In the genomic region with DNA sequence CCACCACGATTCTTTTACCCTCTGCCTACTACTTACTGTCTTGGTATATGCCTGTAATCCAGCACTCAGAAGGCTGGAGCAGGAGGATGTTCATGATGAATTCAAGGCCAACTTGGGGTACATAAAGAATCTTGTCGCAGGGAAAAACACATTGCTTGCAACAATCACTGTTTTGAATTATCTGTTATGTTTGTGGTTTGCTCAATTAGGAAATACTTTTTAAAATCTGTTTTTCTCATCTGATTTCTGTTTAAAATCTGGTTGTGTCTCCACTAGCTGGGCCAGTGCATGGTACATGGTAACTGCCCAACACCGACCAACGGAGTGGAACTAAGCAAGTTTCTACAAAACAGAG, we compare ENCODE assay signal across 8 mouse cellular contexts. TPM values are rescaled to one million over a fixed set of nuclear protein-coding genes. Genes with fewer than 3 reads are reported as not detected.
DNase-seq lines count a peak whose midpoint lies in the region; ATAC-seq and TF ChIP-seq lines count a peak whose summit lies in the region.

No protein-coding gene starts in this region.

- no peak for TF ChIP-seq CTCF in heart, postnatal 0 days (IDR thresholded peaks at IDR 0.05; ENCODE audit: low read depth)
- TF ChIP-seq CTCF in bone marrow, adult 2 months (IDR thresholded peaks at IDR 0.05; ENCODE audit: control insufficient read depth, insufficient read depth, low read length) = no peak

- intact Hi-C loops in heart, postnatal 25 days (cut with DNase I) = no loop called here

- no peak for DNase-seq in heart, postnatal 0 days (ENCODE audit: low spot score)
- no peak for DNase-seq in heart, postnatal 25 days (ENCODE audit: low spot score)
- no peak for DNase-seq in thymus, postnatal 14 days
- DNase-seq in layer of hippocampus, adult 9-11 months = no peak
- no peak for DNase-seq in adrenal gland, postnatal 14 days

- no peaks in the 10 kb centered on the region for H3K9me3 ChIP-seq in heart, postnatal 0 days (replicated peaks; ENCODE audit: control insufficient read depth, low read length)
- H3K9me3 ChIP-seq in hindbrain, embryonic 13.5 days = no peaks in the 10 kb centered on the region
- H3K9me3 ChIP-seq in midbrain, embryonic 13.5 days = no peaks in the 10 kb centered on the region

- H3K4me3 ChIP-seq in heart, postnatal 0 days (ENCODE audit: low read depth, low read length) = peak overlapping the region; percentile 88
- H3K4me3 ChIP-seq in bone marrow, adult 2 months (replicated peaks; ENCODE audit: control insufficient read depth, low read depth, low read length) = peak overlapping the region; percentile 95
- H3K4me3 ChIP-seq in hindbrain, embryonic 13.5 days = peak overlapping the region; percentile 69
- peak overlapping the region; percentile 72 for H3K4me3 ChIP-seq in midbrain, embryonic 13.5 days (replicated peaks)

- WGBS in heart, postnatal 0 days = 28% methylated on average over 4 of the region's 4 CpGs
- 18% methylated on average over 4 of the region's 4 CpGs for WGBS in bone marrow, adult 2 months
- 35% methylated on average over 4 of the region's 4 CpGs for WGBS in hindbrain, embryonic 13.5 days
- WGBS in midbrain, embryonic 13.5 days = 35% methylated on average over 4 of the region's 4 CpGs

- ATAC-seq in heart, postnatal 0 days (ENCODE audit: insufficient read depth, low read depth) = no peak
- no peak for ATAC-seq in hindbrain, embryonic 13.5 days (ENCODE audit: low FRiP score)
- no peak for ATAC-seq in midbrain, embryonic 13.5 days

- H3K4me2 ChIP-seq in heart, postnatal 0 days (ENCODE audit: low read depth, low read length) = peak overlapping the region; percentile 84
- H3K4me2 ChIP-seq in hindbrain, embryonic 13.5 days = peak overlapping the region; percentile 77
- peak overlapping the region; percentile 81 for H3K4me2 ChIP-seq in midbrain, embryonic 13.5 days (replicated peaks)

- H3K4me1 ChIP-seq in heart, postnatal 0 days (ENCODE audit: control insufficient read depth, insufficient read depth) = peaks cover 9% of the 10 kb centered on the region; the same call in 1 of the 2 replicates
- peaks cover 2% of the 10 kb centered on the region; the same call in 1 of the 2 replicates for H3K4me1 ChIP-seq in bone marrow, adult 2 months (ENCODE audit: control insufficient read depth, insufficient read depth, low read length)
- H3K4me1 ChIP-seq in hindbrain, embryonic 13.5 days (replicated peaks) = peaks cover 25% of the 10 kb centered on the region
- peaks cover 22% of the 10 kb centered on the region for H3K4me1 ChIP-seq in midbrain, embryonic 13.5 days (replicated peaks)

- H3K36me3 ChIP-seq in heart, postnatal 0 days (replicated peaks; ENCODE audit: control insufficient read depth, insufficient read depth, low read length) = peaks cover 4% of the 10 kb centered on the region; the same call in 1 of the 2 replicates
- peaks cover 10% of the 10 kb centered on the region for H3K36me3 ChIP-seq in hindbrain, embryonic 13.5 days
- H3K36me3 ChIP-seq in midbrain, embryonic 13.5 days = peaks cover 12% of the 10 kb centered on the region; the same call in 1 of the 2 replicates

- TF ChIP-seq POLR2A in bone marrow, adult 2 months (IDR thresholded peaks at IDR 0.05; ENCODE audit: borderline replicate concordance, control insufficient read depth, low read depth, low read length) = no peak

- H3K27me3 ChIP-seq in heart, postnatal 0 days (ENCODE audit: control insufficient read depth, insufficient read depth, low read length) = no peaks in the 10 kb centered on the region
- no peaks in the 10 kb centered on the region for H3K27me3 ChIP-seq in hindbrain, embryonic 13.5 days
- H3K27me3 ChIP-seq in midbrain, embryonic 13.5 days = no peaks in the 10 kb centered on the region

- H3K9ac ChIP-seq in heart, postnatal 0 days (replicated peaks; ENCODE audit: low read depth, low read length) = peak overlapping the region; percentile 77
- peak overlapping the region; percentile 75 for H3K9ac ChIP-seq in hindbrain, embryonic 13.5 days
- peak overlapping the region; percentile 69 for H3K9ac ChIP-seq in midbrain, embryonic 13.5 days (replicated peaks)

- peak overlapping the region; percentile 78 for H3K27ac ChIP-seq in heart, postnatal 0 days (ENCODE audit: low read depth)
- H3K27ac ChIP-seq in bone marrow, adult 2 months (ENCODE audit: control insufficient read depth, insufficient read depth, low read depth, low read length, poor library complexity) = no peak overlapping the region
- H3K27ac ChIP-seq in hindbrain, embryonic 13.5 days = no peak overlapping the region
- no peak overlapping the region for H3K27ac ChIP-seq in midbrain, embryonic 13.5 days

- TF ChIP-seq EP300 in heart, postnatal 0 days (IDR thresholded peaks at IDR 0.05; ENCODE audit: low read depth) = no peak

RNA-seq across cellular contexts. Expression of a gene that starts 0.6 kb away (rescaled TPM):
- total RNA-seq in heart, postnatal 0 days (2014; rRNA removed; ENCODE audit: low replicate concordance) = 106 and 138 TPM in 2 replicates
- polyA plus RNA-seq in heart, postnatal 0 days (2015; fragmentation: Nextera tagmentation; extraction: Ambion mirVana) = 80.1 and 82.0 TPM in 2 replicates
- total RNA-seq in heart, postnatal 25 days (2021) = 100 to 1,000 TPM; 103 TPM
- 10.4 and 18.7 TPM in 2 replicates for polyA plus RNA-seq in bone marrow, adult 2 months (2011; ENCODE audit: insufficient read depth, insufficient read length, low replicate concordance, missing spikeins)
- 53.5 and 56.5 TPM in 2 replicates for polyA plus RNA-seq in hindbrain, embryonic 13.5 days (2015; fragmentation: Nextera tagmentation; extraction: Ambion mirVana)
- 44.3 and 50.3 TPM in 2 replicates for polyA plus RNA-seq in midbrain, embryonic 13.5 days (2015; fragmentation: Nextera tagmentation; extraction: Ambion mirVana)
- 74.9 and 80.6 TPM in 2 replicates for total RNA-seq in adrenal gland, postnatal 14 days (2021)

RNA-seq across cellular contexts. Expression of a gene that starts 13.5 kb away (rescaled TPM):
- 26.1 and 27.4 TPM in 2 replicates for total RNA-seq in heart, postnatal 0 days (2014; rRNA removed; ENCODE audit: low replicate concordance)
- polyA plus RNA-seq in heart, postnatal 0 days (2015; fragmentation: Nextera tagmentation; extraction: Ambion mirVana) = 4.0 and 4.3 TPM in 2 replicates
- 1 to 10 TPM; 4.0 to 4.3 TPM for total RNA-seq in heart, postnatal 25 days (2021)
- polyA plus RNA-seq in bone marrow, adult 2 months (2011; ENCODE audit: insufficient read depth, insufficient read length, low replicate concordance, missing spikeins) = 12.8 and 15.3 TPM in 2 replicates
- 17.7 and 19.5 TPM in 2 replicates for polyA plus RNA-seq in hindbrain, embryonic 13.5 days (2015; fragmentation: Nextera tagmentation; extraction: Ambion mirVana)
- 17.7 and 19.8 TPM in 2 replicates for polyA plus RNA-seq in midbrain, embryonic 13.5 days (2015; fragmentation: Nextera tagmentation; extraction: Ambion mirVana)
- 9.1 and 10.1 TPM in 2 replicates for total RNA-seq in adrenal gland, postnatal 14 days (2021)

RNA-seq across cellular contexts. Expression of a gene that starts 13.6 kb away (rescaled TPM):
- total RNA-seq in heart, postnatal 0 days (2014; rRNA removed; ENCODE audit: low replicate concordance) = not detected in 2 replicates
- not detected in 2 replicates for polyA plus RNA-seq in heart, postnatal 0 days (2015; fragmentation: Nextera tagmentation; extraction: Ambion mirVana)
- total RNA-seq in heart, postnatal 25 days (2021) = not detected
- not detected in 2 replicates for polyA plus RNA-seq in bone marrow, adult 2 months (2011; ENCODE audit: insufficient read depth, insufficient read length, low replicate concordance, missing spikeins)
- not detected in 2 replicates for polyA plus RNA-seq in hindbrain, embryonic 13.5 days (2015; fragmentation: Nextera tagmentation; extraction: Ambion mirVana)
- polyA plus RNA-seq in midbrain, embryonic 13.5 days (2015; fragmentation: Nextera tagmentation; extraction: Ambion mirVana) = not detected in 2 replicates
- not detected in 2 replicates for total RNA-seq in adrenal gland, postnatal 14 days (2021)

RNA-seq across cellular contexts. Expression of a gene that starts 14.4 kb away (rescaled TPM):
- total RNA-seq in heart, postnatal 0 days (2014; rRNA removed; ENCODE audit: low replicate concordance) = 56.3 and 305 TPM in 2 replicates
- polyA plus RNA-seq in heart, postnatal 0 days (2015; fragmentation: Nextera tagmentation; extraction: Ambion mirVana) = 41.3 and 53.5 TPM in 2 replicates
- 10 to 100 TPM in 1 of 2 experiments, 1 to 10 TPM in 1; 7.6 to 10.4 TPM for total RNA-seq in heart, postnatal 25 days (2021)
- not detected in 2 replicates for polyA plus RNA-seq in bone marrow, adult 2 months (2011; ENCODE audit: insufficient read depth, insufficient read length, low replicate concordance, missing spikeins)
- 1.4 and 4.5 TPM in 2 replicates for polyA plus RNA-seq in hindbrain, embryonic 13.5 days (2015; fragmentation: Nextera tagmentation; extraction: Ambion mirVana)
- 1.7 and 2.0 TPM in 2 replicates for polyA plus RNA-seq in midbrain, embryonic 13.5 days (2015; fragmentation: Nextera tagmentation; extraction: Ambion mirVana)
- 0.56 and 7.1 TPM in 2 replicates for total RNA-seq in adrenal gland, postnatal 14 days (2021)

RNA-seq across cellular contexts. Expression of a gene that starts 32.3 kb away (rescaled TPM):
- total RNA-seq in heart, postnatal 0 days (2014; rRNA removed; ENCODE audit: low replicate concordance) = 86.6 and 132 TPM in 2 replicates
- 82.3 and 89.1 TPM in 2 replicates for polyA plus RNA-seq in heart, postnatal 0 days (2015; fragmentation: Nextera tagmentation; extraction: Ambion mirVana)
- 10 to 100 TPM; 36.8 to 39.8 TPM for total RNA-seq in heart, postnatal 25 days (2021)
- polyA plus RNA-seq in bone marrow, adult 2 months (2011; ENCODE audit: insufficient read depth, insufficient read length, low replicate concordance, missing spikeins) = 39.9 and 54.1 TPM in 2 replicates
- polyA plus RNA-seq in hindbrain, embryonic 13.5 days (2015; fragmentation: Nextera tagmentation; extraction: Ambion mirVana) = 179 and 185 TPM in 2 replicates
- 185 and 190 TPM in 2 replicates for polyA plus RNA-seq in midbrain, embryonic 13.5 days (2015; fragmentation: Nextera tagmentation; extraction: Ambion mirVana)
- 66.9 and 74.2 TPM in 2 replicates for total RNA-seq in adrenal gland, postnatal 14 days (2021)
